In the genomic region with DNA sequence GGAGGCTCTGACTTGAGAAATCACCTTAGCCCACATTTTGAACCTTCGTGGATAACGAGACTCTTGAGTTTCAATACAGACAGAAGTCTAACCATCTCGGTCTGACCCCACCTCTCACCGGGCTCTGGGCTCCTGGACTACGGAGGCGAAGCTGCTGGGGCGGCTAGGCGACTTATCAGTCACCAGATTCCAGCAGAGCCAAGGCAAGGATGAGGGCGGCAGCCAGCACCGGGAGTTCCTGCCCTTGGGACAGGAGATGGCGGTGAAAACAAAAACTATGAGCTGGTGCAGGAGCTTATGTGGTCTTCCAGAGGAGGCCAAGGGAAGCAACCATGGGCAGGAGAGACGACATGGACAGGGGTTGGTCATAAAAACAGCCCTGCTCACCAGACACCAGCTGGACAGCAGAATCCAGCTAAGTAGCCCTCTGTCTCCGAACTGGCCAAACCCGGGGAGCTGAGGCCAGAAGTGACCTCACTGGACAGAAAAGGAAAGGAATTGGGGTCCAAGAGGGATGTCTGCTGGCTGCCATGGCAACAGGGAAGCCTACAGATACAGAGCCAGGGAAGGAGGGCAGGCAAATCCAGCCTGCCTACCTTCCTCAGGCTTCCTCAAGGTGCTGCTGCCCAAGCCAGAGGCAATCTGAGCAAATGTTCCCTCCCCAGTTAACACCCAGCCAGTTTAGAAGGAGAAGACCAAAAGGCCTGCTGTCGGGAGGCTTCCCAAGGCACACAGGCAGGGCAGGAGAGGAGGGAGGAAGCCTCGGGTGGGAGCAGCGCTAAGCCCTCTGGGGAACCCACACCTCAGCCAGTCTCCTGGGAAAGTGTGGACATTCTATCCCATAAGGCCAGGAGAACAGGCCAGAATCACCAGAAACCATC, we compare ENCODE assay signal across 9 mouse cellular contexts. TPM values are rescaled to one million over a fixed set of nuclear protein-coding genes. Genes with fewer than 3 reads are reported as not detected.
DNase-seq lines count a peak whose midpoint lies in the region; ATAC-seq and TF ChIP-seq lines count a peak whose summit lies in the region.
"Had no signal": no experiment of that assay in that cellular context is flagged by ENCODE, and none has a peak within 500 bp of the region (broad histone marks: within the 10 kb centered on the region; RNA-seq: fewer than 3 reads in every experiment).

No protein-coding gene starts in this region.

- TF ChIP-seq CTCF in hindbrain, postnatal 0 days (IDR thresholded peaks at IDR 0.05; ENCODE audit: low read depth): no peak

- no peaks in the 10 kb centered on the region for H3K27me3 ChIP-seq in hindbrain, postnatal 0 days (ENCODE audit: insufficient read depth, low read length)
- no peaks in the 10 kb centered on the region for H3K27me3 ChIP-seq in hindbrain, embryonic 11.5 days (ENCODE audit: control insufficient read depth, insufficient read depth, low read length)
- H3K27me3 ChIP-seq in heart, embryonic 11.5 days (ENCODE audit: control insufficient read depth, insufficient read depth, low read length): peaks cover 22% of the 10 kb centered on the region
- H3K27me3 ChIP-seq in liver, embryonic 11.5 days (replicated peaks; ENCODE audit: control insufficient read depth, insufficient read depth, low read length): no peaks in the 10 kb centered on the region
- H3K27me3 ChIP-seq: hindbrain, embryonic 15.5 days had no signal

- no peaks in the 10 kb centered on the region for H3K9me3 ChIP-seq in hindbrain, postnatal 0 days (ENCODE audit: low read length)
- H3K9me3 ChIP-seq in hindbrain, embryonic 11.5 days (ENCODE audit: control insufficient read depth, low read length): no peaks in the 10 kb centered on the region
- H3K9me3 ChIP-seq in ES-E14 (ENCODE audit: control insufficient read depth, insufficient read depth, low read depth, low read length): no peaks in the 10 kb centered on the region
- H3K9me3 ChIP-seq in heart, embryonic 11.5 days (replicated peaks; ENCODE audit: control insufficient read depth, low read length): no peaks in the 10 kb centered on the region
- H3K9me3 ChIP-seq in liver, embryonic 11.5 days (ENCODE audit: control insufficient read depth, low read length): no peaks in the 10 kb centered on the region
- H3K9me3 ChIP-seq: hindbrain, embryonic 15.5 days had no signal

- no peaks in the 10 kb centered on the region for H3K36me3 ChIP-seq in hindbrain, postnatal 0 days (ENCODE audit: insufficient read depth, low read length)
- no peaks in the 10 kb centered on the region for H3K36me3 ChIP-seq in hindbrain, embryonic 11.5 days (ENCODE audit: control insufficient read depth, insufficient read depth, low read length)
- H3K36me3 ChIP-seq in ES-E14 (ENCODE audit: control insufficient read depth, insufficient read depth, low read length, poor library complexity, severe bottlenecking): no peaks in the 10 kb centered on the region
- no peaks in the 10 kb centered on the region for H3K36me3 ChIP-seq in heart, embryonic 11.5 days (ENCODE audit: control insufficient read depth, insufficient read depth, low read length)
- no peaks in the 10 kb centered on the region for H3K36me3 ChIP-seq in liver, embryonic 11.5 days (ENCODE audit: control insufficient read depth, insufficient read depth, low read length)
- H3K36me3 ChIP-seq: hindbrain, embryonic 15.5 days had no signal

- H3K4me2 ChIP-seq in hindbrain, postnatal 0 days (ENCODE audit: low read depth, low read length): no peak overlapping the region
- no peak overlapping the region for H3K4me2 ChIP-seq in hindbrain, embryonic 11.5 days (replicated peaks; ENCODE audit: low read depth, low read length)
- peak overlapping the region; percentile 54 for H3K4me2 ChIP-seq in heart, embryonic 11.5 days
- peak overlapping the region; percentile 41 for H3K4me2 ChIP-seq in liver, embryonic 11.5 days
- H3K4me2 ChIP-seq: hindbrain, embryonic 15.5 days had no signal

- peaks cover 31% of the 10 kb centered on the region for H3K4me1 ChIP-seq in hindbrain, postnatal 0 days (ENCODE audit: insufficient read depth, low read length)
- peaks cover 14% of the 10 kb centered on the region for H3K4me1 ChIP-seq in hindbrain, embryonic 11.5 days (replicated peaks; ENCODE audit: control insufficient read depth, insufficient read depth, low read length)
- H3K4me1 ChIP-seq in ES-E14 (ENCODE audit: control insufficient read depth in 2 of 2, insufficient read depth in 2 of 2, low read length in 2 of 2, poor library complexity in 1 of 2): peaks cover 25 to 64% of the 10 kb centered on the region in 2 experiments
- peaks cover 27% of the 10 kb centered on the region for H3K4me1 ChIP-seq in heart, embryonic 11.5 days (ENCODE audit: control insufficient read depth, insufficient read depth, low read length)
- peaks cover 88% of the 10 kb centered on the region for H3K4me1 ChIP-seq in liver, embryonic 11.5 days (replicated peaks; ENCODE audit: control insufficient read depth, insufficient read depth, low read length)

- WGBS in hindbrain, postnatal 0 days: 41% methylated on average over 17 of the region's 17 CpGs
- WGBS in hindbrain, embryonic 11.5 days: 38% methylated on average over 17 of the region's 17 CpGs
- WGBS in heart, embryonic 11.5 days (ENCODE audit: insufficient replicate concordance): 11% methylated on average over 17 of the region's 17 CpGs
- 31% methylated on average over 17 of the region's 17 CpGs for WGBS in liver, embryonic 11.5 days

- no peak for ATAC-seq in hindbrain, postnatal 0 days
- ATAC-seq in hindbrain, embryonic 11.5 days (ENCODE audit: low FRiP score): no peak
- no peak for ATAC-seq in heart, embryonic 11.5 days (replicated peaks; ENCODE audit: insufficient number of reproducible peaks, low FRiP score, low TSS enrichment)
- no peak for ATAC-seq in liver, embryonic 11.5 days (replicated peaks; ENCODE audit: low FRiP score)
- ATAC-seq in megakaryocyte, adult 5-6 weeks (ENCODE audit: poor library complexity, severe bottlenecking): no peak

- peak; percentile 38 for DNase-seq in hindbrain, postnatal 0 days (ENCODE audit: low spot score)
- no peak for DNase-seq in hindbrain, embryonic 11.5 days (ENCODE audit: low spot score)
- no peak for DNase-seq in ES-E14 (ENCODE audit: low read depth, low spot score)
- DNase-seq in liver, embryonic 11.5 days (ENCODE audit: low spot score): no peak
- DNase-seq in cerebellum, postnatal 10 days: no peak
- DNase-seq in frontal cortex, postnatal 36 days (ENCODE audit: low spot score in 2 of 2): no peak

- no peak overlapping the region for H3K4me3 ChIP-seq in hindbrain, postnatal 0 days (ENCODE audit: low read length)
- no peak overlapping the region for H3K4me3 ChIP-seq in hindbrain, embryonic 11.5 days (ENCODE audit: low read depth, low read length)
- no peak overlapping the region; a peak in 1 of 4 replicates for H3K4me3 ChIP-seq in ES-E14 (ENCODE audit: insufficient read depth in 1 of 2, low read depth in 1 of 2, low read length in 2 of 2, poor library complexity in 1 of 2, severe bottlenecking in 1 of 2)
- 0 out of 2 replicates have a peak overlapping the region, but pooled peaks have one; percentile 15 for H3K4me3 ChIP-seq in heart, embryonic 11.5 days (ENCODE audit: low read depth, low read length)
- no peak overlapping the region for H3K4me3 ChIP-seq in liver, embryonic 11.5 days (ENCODE audit: low read depth, low read length)
- H3K4me3 ChIP-seq: hindbrain, embryonic 15.5 days had no signal

- H3K9ac ChIP-seq in hindbrain, postnatal 0 days (replicated peaks; ENCODE audit: low read length): no peak overlapping the region
- H3K9ac ChIP-seq in hindbrain, embryonic 11.5 days (ENCODE audit: low read depth, low read length): no peak overlapping the region
- H3K9ac ChIP-seq in ES-E14 (ENCODE audit: insufficient read depth, low read depth, low read length, poor library complexity, severe bottlenecking): 0 out of 2 replicates have a peak overlapping the region, but pooled peaks have one; percentile 7
- no peak overlapping the region for H3K9ac ChIP-seq in heart, embryonic 11.5 days (ENCODE audit: low read depth, low read length)
- no peak overlapping the region for H3K9ac ChIP-seq in liver, embryonic 11.5 days (ENCODE audit: low read depth, low read length)
- H3K9ac ChIP-seq: hindbrain, embryonic 15.5 days had no signal

- in situ Hi-C loops in ES-E14 (cut with MboI; ENCODE audit: low sequenced_read_pairs in 2 of 2, unreplicated experiment in 2 of 2): no loop called here

- H3K27ac ChIP-seq in hindbrain, postnatal 0 days: no peak overlapping the region
- H3K27ac ChIP-seq in hindbrain, embryonic 11.5 days (ENCODE audit: low read depth, low read length): no peak overlapping the region
- no peak overlapping the region for H3K27ac ChIP-seq in ES-E14 (ENCODE audit: insufficient read depth, low read depth, low read length, poor library complexity, severe bottlenecking)
- no peak overlapping the region for H3K27ac ChIP-seq in heart, embryonic 11.5 days (ENCODE audit: low read depth, low read length)
- no peak overlapping the region; the same call in 1 of the 2 replicates for H3K27ac ChIP-seq in liver, embryonic 11.5 days (ENCODE audit: low read depth, low read length)
- H3K27ac ChIP-seq: hindbrain, embryonic 15.5 days had no signal

TF ChIP-seq in ES-E14, 5 proteins besides CTCF, POLR2A, EP300 and RAD21:
- TF ChIP-seq HCFC1 (IDR thresholded peaks at IDR 0.05; ENCODE audit: borderline replicate concordance, insufficient read depth, low read length) (no peak), ZC3H11A (IDR thresholded peaks at IDR 0.05; ENCODE audit: borderline replicate concordance, low read depth, low read length) (no peak), CHD2 (IDR thresholded peaks at IDR 0.05; ENCODE audit: low read depth, low read length) (no peak), MAFK (IDR thresholded peaks at IDR 0.05; ENCODE audit: insufficient read depth, low read depth, low read length) (no peak), ZNF384 (IDR thresholded peaks at IDR 0.05; ENCODE audit: low read depth, low read length) (no peak)

RNA-seq across cellular contexts. Expression of a gene that starts 16.4 kb away (rescaled TPM):
- total RNA-seq in hindbrain, postnatal 0 days (2014; rRNA removed): 17.7 and 23.3 TPM in 2 replicates
- 11.2 and 13.0 TPM in 2 replicates for polyA plus RNA-seq in hindbrain, postnatal 0 days (2015; fragmentation: Nextera tagmentation; extraction: Ambion mirVana)
- polyA plus RNA-seq in hindbrain, embryonic 11.5 days (2014; fragmentation: Nextera tagmentation; extraction: Ambion mirVana): 11.6 and 14.1 TPM in 2 replicates
- total RNA-seq in ES-E14 (2012; rRNA removed): 35.7 and 42.7 TPM in 2 replicates
- polyA plus RNA-seq in heart, embryonic 11.5 days (2014; fragmentation: Nextera tagmentation; extraction: Ambion mirVana): 2.0 and 3.1 TPM in 2 replicates
- 11.8 and 13.3 TPM in 2 replicates for polyA plus RNA-seq in liver, embryonic 11.5 days (2014; fragmentation: Nextera tagmentation; extraction: Ambion mirVana)
- total RNA-seq in megakaryocyte, adult 5-6 weeks (2015): 71.2 and 71.7 TPM in 2 replicates
- total RNA-seq in megakaryocyte, adult 5-6 weeks (2017): 195 and 212 TPM in 2 replicates

Comparison
In these comparisons a context has a peak if more than half of its experiments do, and no peak if none do; other contexts are left out.
1. H3K4me2 ChIP-seq: peak in heart, embryonic 11.5 days (single experiment) and liver, embryonic 11.5 days (single experiment); none in hindbrain, postnatal 0 days (single experiment) and hindbrain, embryonic 11.5 days (single experiment).